Mouse (Mus musculus) embryonic facial prominence, embryonic 11.5 days (tissue): Measurements from ENCODE around the gene Etfbkmt. TPM values are rescaled to one million over a fixed set of nuclear protein-coding genes. Genes with fewer than 3 reads are reported as not detected.

Source experiments
- ATAC-seq: fragments of 200-750 bp; cut with Nextera tagmentation; replicated peaks from 2 replicates; pipeline ENCODE4 v1.8.0; 2017; ENCODE audit warnings: low read depth; ENCODE audit not compliant: insufficient number of reproducible peaks, low FRiP score, low TSS enrichment
- DNase-seq: peaks from one replicate; pipeline ENCODE4 v3.0.0-alpha.2; 2015; ENCODE audit warnings: low spot score
- H3K27ac ChIP-seq: fragments of 300-500 bp; sonication (generic); replicated peaks from 2 replicates; pipeline ENCODE4 v1.5.1; 2014; ENCODE audit warnings: mild to moderate bottlenecking, low read depth, low read length, control low read depth
- H3K27me3 ChIP-seq: fragments of 300-500 bp; sonication (generic); 2 replicates; pipeline ENCODE4 v1.6.1; 2014; ENCODE audit warnings: mild to moderate bottlenecking, low read length, moderate library complexity, mixed read lengths; ENCODE audit not compliant: control insufficient read depth, insufficient read depth
- H3K36me3 ChIP-seq: fragments of 300-500 bp; sonication (generic); replicated peaks from 2 replicates; pipeline ENCODE4 v1.6.1; 2014; ENCODE audit warnings: low read depth, mild to moderate bottlenecking, low read length, moderate library complexity, mixed read lengths; ENCODE audit not compliant: control insufficient read depth, insufficient read depth
- H3K4me1 ChIP-seq: fragments of 300-500 bp; sonication (generic); 2 replicates; pipeline ENCODE4 v1.6.1; 2014; ENCODE audit warnings: low read length, mixed read lengths; ENCODE audit not compliant: control insufficient read depth, insufficient read depth
- H3K4me2 ChIP-seq: fragments of 300-500 bp; sonication (generic); 2 replicates; pipeline ENCODE4 v1.6.1; 2014; ENCODE audit warnings: low read depth, mild to moderate bottlenecking, control low read depth, low read length, moderate library complexity
- H3K4me3 ChIP-seq: fragments of 300-500 bp; sonication (generic); 2 replicates; pipeline ENCODE4 v1.5.1; 2014; ENCODE audit warnings: low read depth, low read length, control low read depth
- H3K9ac ChIP-seq: fragments of 300-500 bp; sonication (generic); replicated peaks from 2 replicates; pipeline ENCODE4 v1.6.1; 2014; ENCODE audit warnings: mild to moderate bottlenecking, control low read depth, low read length
- H3K9me3 ChIP-seq: fragments of 300-500 bp; sonication (generic); replicated peaks from 2 replicates; pipeline ENCODE4 v1.6.1; 2016; ENCODE audit warnings: mild to moderate bottlenecking, low read length, inconsistent platforms, mixed read lengths; ENCODE audit not compliant: control insufficient read depth
- WGBS: fragments of 180-500 bp; shearing (Covaris S2); extraction: QIAGEN DNeasy Blood & Tissue Kit; methylation state at CpG from one replicate; pipeline ENCODE4 v1.1.7; 2014; 5-methylcytosine and 5-hydroxymethylcytosine counted together
- polyA plus RNA-seq: library from polyadenylated mRNA; unstranded; fragments of >200 nt; fragmentation: Nextera tagmentation; extraction: Ambion mirVana; gene quantifications from 2 replicates; pipeline ENCODE4 v1.2.1, GENCODE M21; 2014

Gene Etfbkmt
- polyA plus RNA-seq, 1 experiment from 2014 or later = 11.4 TPM

GRCm38 (mm10) chr6:149173831-149174625 lies 34.4 kb downstream of the Etfbkmt start:
- H3K9me3 ChIP-seq = no peaks in the 10 kb centered on the region
- no peak overlapping the region for H3K27ac ChIP-seq
- no peak overlapping the region for H3K4me2 ChIP-seq
- no peaks in the 10 kb centered on the region for H3K27me3 ChIP-seq
- WGBS = 66% methylated on average over 4 of the region's 4 CpGs
- DNase-seq (no peak), ATAC-seq (no peak)
- no peak overlapping the region for H3K4me3 ChIP-seq
- H3K4me1 ChIP-seq = no peaks in the 10 kb centered on the region
- H3K9ac ChIP-seq = no peak overlapping the region
- peaks cover 9% of the 10 kb centered on the region for H3K36me3 ChIP-seq

- ATAC-seq = no peak
- Histone ChIP-seq H3K9me3 (no peaks in the 10 kb centered on the region), H3K4me3 (no peak overlapping the region), H3K36me3 (peaks cover 15% of the 10 kb centered on the region), H3K4me1 (no peaks in the 10 kb centered on the region), H3K9ac (no peak overlapping the region), H3K27me3 (no peaks in the 10 kb centered on the region), H3K27ac (no peak overlapping the region), H3K4me2 (no peak overlapping the region)
- 94% methylated on average over 3 of the region's 3 CpGs for WGBS
- DNase-seq = no peak
Measured at GRCm38 (mm10) chr6:149174932-149175570, 35.4 kb downstream of the Etfbkmt start.

GRCm38 (mm10) chr6:149179064-149179463 lies 39.4 kb downstream of the Etfbkmt start:
- H3K4me2 ChIP-seq = no peak overlapping the region
- no peak overlapping the region for H3K27ac ChIP-seq
- no peak overlapping the region for H3K4me3 ChIP-seq
- no peaks in the 10 kb centered on the region for H3K4me1 ChIP-seq
- H3K27me3 ChIP-seq = no peaks in the 10 kb centered on the region
- no peaks in the 10 kb centered on the region for H3K9me3 ChIP-seq
- no peak for ATAC-seq
- no peak overlapping the region for H3K9ac ChIP-seq
- DNase-seq = no peak
- H3K36me3 ChIP-seq = peaks cover 20% of the 10 kb centered on the region

- ATAC-seq = no peak
- peaks cover 11% of the 10 kb centered on the region for H3K36me3 ChIP-seq
Measured at GRCm38 (mm10) chr6:149184007-149184406, 44.4 kb downstream of the Etfbkmt start.

GRCm38 (mm10) chr6:149187371-149187770 lies 47.7 kb downstream of the Etfbkmt start:
- DNase-seq (no peak), ATAC-seq (no peak)
- no peaks in the 10 kb centered on the region for H3K27me3 ChIP-seq
- 63% methylated on average over 1 of the region's 1 CpGs for WGBS
- peak overlapping the region; percentile 70 for H3K4me3 ChIP-seq
- no peak overlapping the region for H3K9ac ChIP-seq
- no peaks in the 10 kb centered on the region for H3K9me3 ChIP-seq
- peak overlapping the region; percentile 14 for H3K4me2 ChIP-seq
- no peak overlapping the region for H3K27ac ChIP-seq
- peaks cover 4% of the 10 kb centered on the region; the same call in 1 of the 2 replicates for H3K36me3 ChIP-seq
- no peaks in the 10 kb centered on the region for H3K4me1 ChIP-seq

More at GRCm38 (mm10) chr6:149184007-149184406, 44.4 kb downstream of the Etfbkmt start:
- H3K4me3 ChIP-seq = no peak overlapping the region
- DNase-seq = no peak
- 96% methylated on average over 1 of the region's 1 CpGs for WGBS
- H3K9ac ChIP-seq = no peak overlapping the region
- no peaks in the 10 kb centered on the region for H3K9me3 ChIP-seq
- no peak overlapping the region for H3K27ac ChIP-seq
- H3K4me1 ChIP-seq = no peaks in the 10 kb centered on the region
- no peaks in the 10 kb centered on the region for H3K27me3 ChIP-seq
- H3K4me2 ChIP-seq = no peak overlapping the region

GRCm38 (mm10) chr6:149188041-149188924 lies 48.6 kb downstream of the Etfbkmt start, which contains the start of gene Amn1:
Gene Amn1 (minus strand): TSS chr6:149188712.
- under 1% methylated on average over 34 of the region's 34 CpGs for WGBS
- ATAC-seq (peak; percentile 99), DNase-seq (peak; percentile 99)
- H3K36me3 ChIP-seq = peaks cover under 1% of the 10 kb centered on the region; the same call in 1 of the 2 replicates
- H3K9me3 ChIP-seq = no peaks in the 10 kb centered on the region
- peak within 1 kb of the TSS; percentile 46 for H3K4me2 ChIP-seq
- no peaks in the 10 kb centered on the region for H3K4me1 ChIP-seq
- peak within 1 kb of the TSS; percentile 70 for H3K4me3 ChIP-seq
- H3K9ac ChIP-seq = peak within 1 kb of the TSS; percentile 98
- no peaks in the 10 kb centered on the region for H3K27me3 ChIP-seq
- H3K27ac ChIP-seq = peak within 1 kb of the TSS; percentile 85

- H3K4me1 ChIP-seq = no peaks in the 10 kb centered on the region
- 41% methylated on average over 8 of the region's 8 CpGs for WGBS
- H3K4me3 ChIP-seq = peak overlapping the region; percentile 70
- H3K36me3 ChIP-seq = no peaks in the 10 kb centered on the region
- ATAC-seq (peak; percentile 85), DNase-seq (no peak)
- no peaks in the 10 kb centered on the region for H3K27me3 ChIP-seq
- H3K9ac ChIP-seq = peak overlapping the region; percentile 98
- H3K9me3 ChIP-seq = no peaks in the 10 kb centered on the region
- H3K4me2 ChIP-seq = peak overlapping the region; percentile 44
- no peak overlapping the region for H3K27ac ChIP-seq
Measured at GRCm38 (mm10) chr6:149188925-149189257, 49.2 kb downstream of the Etfbkmt start.
